Mouse (Mus musculus) spleen, postnatal 4 days (tissue): ENCODE measurements around the gene Mfrp.
A peak's percentile ranks its signal among the peaks of the same experiment; 100 is the strongest.

Source experiments
- DNase-seq, 2 experiments: peaks; one replicate each; pipeline ENCODE4 v3.0.0; 2022; ENCODE audit warnings: low spot score in 2 of 2

The Mfrp gene

GRCm38 (mm10) chr9:44101490-44101889 is at the start of gene Mfrp:
TSS of gene Mfrp (plus strand) at chr9:44101729.
- no peak for DNase-seq

GRCm38 (mm10) chr9:44052855-44053254 is 48.7 kb upstream of the Mfrp start:
- no peak for DNase-seq

DNA sequence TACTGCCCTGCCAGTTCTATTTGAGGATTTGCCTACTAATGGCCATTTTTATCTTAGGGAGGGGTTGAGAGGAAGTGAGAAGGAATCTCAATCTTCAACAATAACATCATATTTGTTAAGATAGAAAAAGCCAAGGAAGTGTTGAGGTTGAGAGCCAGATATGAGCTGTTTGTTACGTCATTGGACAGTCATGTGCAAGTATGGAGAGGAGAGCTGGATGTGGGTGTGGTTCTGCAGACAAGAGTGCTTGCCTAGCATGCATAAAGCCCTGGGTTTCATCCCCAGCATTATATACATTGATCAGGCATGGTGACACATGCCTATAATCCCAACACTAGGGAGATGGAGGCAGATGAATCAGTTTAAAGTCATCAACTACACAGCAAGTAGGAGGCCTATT is 47.6 kb upstream of the Mfrp start:
- no peak for DNase-seq

- no peak for DNase-seq
Measured at GRCm38 (mm10) chr9:44058606-44059005, 42.9 kb upstream of the Mfrp start.

DNA sequence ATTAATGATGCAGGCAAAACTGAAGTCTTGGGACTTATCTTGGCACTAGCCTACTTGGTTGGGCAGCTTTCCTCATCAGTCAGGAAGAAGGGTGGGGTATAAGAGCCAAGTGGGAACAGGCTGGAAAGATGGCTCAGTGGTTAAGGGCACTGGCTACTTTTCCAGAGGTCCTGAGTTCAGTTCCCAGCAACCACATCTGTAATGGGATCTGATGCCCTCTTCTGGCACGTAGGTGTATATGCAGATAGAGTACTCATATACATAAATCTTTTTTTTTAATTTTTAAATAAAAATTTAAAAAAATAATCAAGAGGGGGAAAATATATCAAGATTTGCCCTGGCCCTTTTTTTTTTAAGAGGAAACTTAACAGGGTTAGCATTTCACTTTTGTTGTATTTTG is 36.4 kb upstream of the Mfrp start:
- DNase-seq, result no peak

- DNase-seq, result peak; percentile 95 to 99
Measured at GRCm38 (mm10) chr9:44066785-44067225, 34.7 kb upstream of the Mfrp start, which contains the start of gene Usp2. TSS of gene Usp2 (plus strand) at chr9:44067021.

DNA sequence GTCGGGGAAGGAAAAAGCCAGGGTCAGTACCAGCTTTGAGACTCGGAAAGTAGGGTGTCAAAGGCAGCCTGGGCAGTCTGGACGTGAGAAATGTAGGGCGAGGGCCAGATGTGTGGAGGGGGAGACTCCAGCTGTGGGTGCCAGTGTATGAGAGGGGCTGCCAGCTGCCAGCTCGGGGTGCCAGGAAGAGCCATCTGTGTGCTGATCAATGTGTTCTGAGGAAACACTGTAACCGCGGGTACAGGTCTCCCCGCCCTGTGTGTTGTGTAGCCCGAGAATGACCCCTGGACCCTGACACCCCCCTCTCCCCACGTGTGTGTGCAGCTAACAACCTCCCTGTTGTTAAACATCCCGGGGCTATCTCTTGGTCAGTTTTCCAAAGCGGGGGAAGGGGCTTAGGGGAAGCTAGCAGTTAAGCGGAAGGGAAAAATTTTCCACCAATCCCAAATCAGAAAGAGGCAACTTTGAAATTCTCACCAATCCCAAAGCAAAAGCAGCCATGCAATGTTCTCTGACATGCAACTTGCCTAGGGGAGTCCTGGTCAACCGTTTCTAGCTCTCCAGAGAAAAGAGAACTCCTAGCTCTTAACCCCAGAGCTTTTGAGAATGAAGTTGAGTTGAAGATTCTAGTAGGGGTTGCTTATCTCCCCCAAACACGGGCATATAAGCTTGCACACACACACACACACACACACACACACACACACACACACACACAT is 34.1 kb upstream of the Mfrp start:
- DNase-seq, result no peak

GRCm38 (mm10) chr9:44067960-44068330 is 33.6 kb upstream of the Mfrp start:
- no peak for DNase-seq

- no peak for DNase-seq
Measured at GRCm38 (mm10) chr9:44069252-44069651, 32.3 kb upstream of the Mfrp start.

GRCm38 (mm10) chr9:44070113-44070843 is 31.3 kb upstream of the Mfrp start:
- no peak for DNase-seq

DNA sequence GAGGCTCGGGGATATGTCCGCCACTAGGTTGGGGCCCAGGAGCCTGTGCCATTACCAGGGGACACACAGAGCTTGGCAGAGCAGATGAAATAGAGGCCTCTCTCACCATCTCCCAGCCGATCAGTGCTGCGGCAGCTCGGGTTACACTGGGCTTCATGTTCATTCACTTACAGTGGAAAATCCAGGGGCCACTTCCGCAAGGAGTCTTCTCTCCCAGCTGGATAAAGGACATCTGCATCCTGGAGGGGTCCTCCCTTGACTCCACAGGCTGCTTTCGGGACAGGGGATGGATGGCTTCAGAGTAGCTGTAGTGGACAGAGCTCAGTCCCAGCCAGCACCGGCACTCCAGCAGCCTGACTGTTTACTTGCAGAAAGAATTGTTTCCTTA is 30.7 kb upstream of the Mfrp start:
- DNase-seq, result no peak

GRCm38 (mm10) chr9:44071914-44072598 is 29.5 kb upstream of the Mfrp start:
- no peak for DNase-seq

DNA sequence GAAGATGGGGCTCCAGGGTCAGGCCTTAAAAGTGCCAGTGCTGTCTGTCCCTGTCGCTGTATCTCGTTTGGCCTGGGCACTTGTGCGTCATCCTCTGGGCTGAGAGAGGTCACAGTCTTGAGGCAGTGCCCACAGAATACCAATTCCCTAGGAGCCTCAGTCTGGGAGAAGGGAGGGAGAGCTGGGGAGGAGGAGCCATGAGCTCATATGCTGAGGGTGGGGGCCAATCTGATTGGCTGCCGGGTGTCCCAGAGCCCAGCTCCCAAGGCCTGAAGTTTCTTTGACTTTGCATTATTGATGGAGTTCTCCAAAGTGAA is 29.0 kb upstream of the Mfrp start:
- no peak for DNase-seq

- DNase-seq, result no peak
Measured at GRCm38 (mm10) chr9:44073115-44073514, 28.4 kb upstream of the Mfrp start.

GRCm38 (mm10) chr9:44074395-44075275 is 26.9 kb upstream of the Mfrp start:
- DNase-seq, result peak; percentile 37 to 79

GRCm38 (mm10) chr9:44075276-44075995 is 26.1 kb upstream of the Mfrp start:
- DNase-seq, result no peak

GRCm38 (mm10) chr9:44075996-44076763 is 25.3 kb upstream of the Mfrp start:
- DNase-seq, result no peak

GRCm38 (mm10) chr9:44076764-44077120 is 24.8 kb upstream of the Mfrp start:
- DNase-seq, result peak in 1 of 2 experiments; percentile 47

DNA sequence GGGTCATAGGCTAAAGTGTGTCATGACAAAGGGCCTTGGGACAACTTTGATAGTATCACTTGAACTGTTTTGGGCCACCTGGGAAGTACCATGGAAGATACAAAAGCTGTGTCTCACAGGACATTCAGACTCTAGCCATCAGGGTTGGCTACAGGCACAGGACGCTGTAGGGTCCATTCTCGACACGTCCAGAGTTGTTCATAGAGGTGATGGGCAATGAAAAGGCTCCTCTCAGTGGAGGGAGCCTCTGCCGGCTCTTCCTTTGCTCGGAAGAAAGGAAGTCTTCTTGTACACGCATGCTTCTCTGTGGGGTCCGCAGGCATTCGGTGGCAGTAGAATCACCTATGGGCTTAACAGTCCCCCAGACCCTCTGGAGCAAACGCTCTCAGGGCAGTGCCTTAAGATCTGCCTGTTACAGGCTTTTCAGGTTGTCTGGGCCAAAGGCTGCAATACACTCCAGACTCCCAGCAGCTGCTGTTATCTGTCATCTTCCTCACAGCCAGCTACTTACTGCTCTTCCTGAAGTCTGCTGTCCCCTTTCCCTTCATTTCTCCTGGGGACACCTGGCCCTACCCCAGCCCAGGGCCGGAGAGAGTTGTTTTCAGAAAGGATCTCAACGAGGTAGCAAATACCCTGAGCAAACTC is 24.1 kb upstream of the Mfrp start:
- DNase-seq, result no peak
